Mouse (Mus musculus): Measurements from ENCODE around the gene Tfrc. TPM values are rescaled to one million over a fixed set of nuclear protein-coding genes. Genes with fewer than 3 reads are reported as not detected.
A peak's percentile ranks its signal among the peaks of the same experiment; 100 is the strongest.

The Tfrc gene
- polyA plus RNA-seq, 1 experiment from 2014 or later, result 14.6 TPM

GRCm38 (mm10) chr16:32628140-32628539 lies 19.4 kb downstream of the Tfrc start:
- Histone ChIP-seq H3K36me3 (ENCODE audit: insufficient read depth, low read length) (peaks cover 5% of the 10 kb centered on the region; the same call in 1 of the 2 replicates), H3K4me1 (ENCODE audit: insufficient read depth, low read depth, low read length) (no peaks in the 10 kb centered on the region), H3K9ac (replicated peaks; ENCODE audit: low read depth) (no peak overlapping the region), H3K27me3 (replicated peaks; ENCODE audit: insufficient read depth, low read length) (no peaks in the 10 kb centered on the region), H3K9me3 (ENCODE audit: low read length) (no peaks in the 10 kb centered on the region), H3K27ac (ENCODE audit: low read length) (no peak overlapping the region), H3K4me3 (ENCODE audit: low read depth, low read length) (no peak overlapping the region), H3K4me2 (replicated peaks; ENCODE audit: low read depth, low read length) (no peak overlapping the region)
- WGBS, result 85% methylated on average over 8 of the region's 8 CpGs
- DNase-seq (ENCODE audit: low spot score) (no peak), ATAC-seq (no peak)
- TF ChIP-seq EP300 (IDR thresholded peaks at IDR 0.05), result no peak
- no peak for TF ChIP-seq CTCF (IDR thresholded peaks at IDR 0.05)

GRCm38 (mm10) chr16:32632328-32632824 lies 23.7 kb downstream of the Tfrc start:
- Histone ChIP-seq H3K4me3 (ENCODE audit: low read depth, low read length) (no peak overlapping the region), H3K4me1 (ENCODE audit: insufficient read depth, low read depth, low read length) (no peaks in the 10 kb centered on the region), H3K9me3 (ENCODE audit: low read length) (no peaks in the 10 kb centered on the region), H3K27me3 (replicated peaks; ENCODE audit: insufficient read depth, low read length) (no peaks in the 10 kb centered on the region), H3K9ac (replicated peaks; ENCODE audit: low read depth) (no peak overlapping the region), H3K4me2 (replicated peaks; ENCODE audit: low read depth, low read length) (no peak overlapping the region), H3K27ac (ENCODE audit: low read length) (no peak overlapping the region), H3K36me3 (ENCODE audit: insufficient read depth, low read length) (no peaks in the 10 kb centered on the region; the same call in 1 of the 2 replicates)
- ATAC-seq (no peak), DNase-seq (ENCODE audit: low spot score) (no peak)
- TF ChIP-seq EP300 (IDR thresholded peaks at IDR 0.05) (no peak), CTCF (IDR thresholded peaks at IDR 0.05) (no peak)
- WGBS, result 90% methylated on average over 4 of the region's 4 CpGs

GRCm38 (mm10) chr16:32633486-32634012 lies 24.8 kb downstream of the Tfrc start:
- ATAC-seq, result no peak

GRCm38 (mm10) chr16:32634183-32634582 lies 25.5 kb downstream of the Tfrc start:
- H3K4me2 ChIP-seq (replicated peaks; ENCODE audit: low read depth, low read length), result no peak overlapping the region
- no peaks in the 10 kb centered on the region for H3K4me1 ChIP-seq (ENCODE audit: insufficient read depth, low read depth, low read length)
- no peak overlapping the region for H3K9ac ChIP-seq (replicated peaks; ENCODE audit: low read depth)
- H3K27ac ChIP-seq (ENCODE audit: low read length), result no peak overlapping the region
- no peaks in the 10 kb centered on the region for H3K27me3 ChIP-seq (replicated peaks; ENCODE audit: insufficient read depth, low read length)
- ATAC-seq, result no peak
- H3K36me3 ChIP-seq (ENCODE audit: insufficient read depth, low read length), result no peaks in the 10 kb centered on the region; the same call in 1 of the 2 replicates
- TF ChIP-seq CTCF (IDR thresholded peaks at IDR 0.05) (no peak), EP300 (IDR thresholded peaks at IDR 0.05) (no peak)
- DNase-seq (ENCODE audit: low spot score), result no peak
- no peak overlapping the region for H3K4me3 ChIP-seq (ENCODE audit: low read depth, low read length)
- WGBS, result 80% methylated on average over 5 of the region's 5 CpGs
- no peaks in the 10 kb centered on the region for H3K9me3 ChIP-seq (ENCODE audit: low read length)

More at GRCm38 (mm10) chr16:32633486-32634012, 24.8 kb downstream of the Tfrc start:
- no peak overlapping the region for H3K4me2 ChIP-seq (replicated peaks; ENCODE audit: low read depth, low read length)
- no peaks in the 10 kb centered on the region for H3K27me3 ChIP-seq (replicated peaks; ENCODE audit: insufficient read depth, low read length)
- H3K9ac ChIP-seq (replicated peaks; ENCODE audit: low read depth), result no peak overlapping the region
- 89% methylated on average over 4 of the region's 4 CpGs for WGBS
- TF ChIP-seq EP300 (IDR thresholded peaks at IDR 0.05), result no peak
- no peak for TF ChIP-seq CTCF (IDR thresholded peaks at IDR 0.05)
- H3K4me1 ChIP-seq (ENCODE audit: insufficient read depth, low read depth, low read length), result no peaks in the 10 kb centered on the region
- H3K4me3 ChIP-seq (ENCODE audit: low read depth, low read length), result no peak overlapping the region
- no peak overlapping the region for H3K27ac ChIP-seq (ENCODE audit: low read length)
- no peaks in the 10 kb centered on the region; the same call in 1 of the 2 replicates for H3K36me3 ChIP-seq (ENCODE audit: insufficient read depth, low read length)
- no peak for DNase-seq (ENCODE audit: low spot score)
- H3K9me3 ChIP-seq (ENCODE audit: low read length), result no peaks in the 10 kb centered on the region

GRCm38 (mm10) chr16:32635314-32635713 lies 26.6 kb downstream of the Tfrc start:
- TF ChIP-seq EP300 (IDR thresholded peaks at IDR 0.05) (no peak), CTCF (IDR thresholded peaks at IDR 0.05) (peak; percentile 54)

GRCm38 (mm10) chr16:32636331-32636730 lies 27.6 kb downstream of the Tfrc start:
- Histone ChIP-seq H3K36me3 (ENCODE audit: insufficient read depth, low read length) (no peaks in the 10 kb centered on the region; the same call in 1 of the 2 replicates), H3K9ac (replicated peaks; ENCODE audit: low read depth) (no peak overlapping the region), H3K27me3 (replicated peaks; ENCODE audit: insufficient read depth, low read length) (no peaks in the 10 kb centered on the region), H3K4me2 (replicated peaks; ENCODE audit: low read depth, low read length) (no peak overlapping the region), H3K4me3 (ENCODE audit: low read depth, low read length) (no peak overlapping the region), H3K27ac (ENCODE audit: low read length) (no peak overlapping the region), H3K4me1 (ENCODE audit: insufficient read depth, low read depth, low read length) (no peaks in the 10 kb centered on the region), H3K9me3 (ENCODE audit: low read length) (no peaks in the 10 kb centered on the region)
- no peak for ATAC-seq
- TF ChIP-seq EP300 (IDR thresholded peaks at IDR 0.05) (no peak), CTCF (IDR thresholded peaks at IDR 0.05) (no peak)
- 91% methylated on average over 3 of the region's 3 CpGs for WGBS
- no peak for DNase-seq (ENCODE audit: low spot score)

More at GRCm38 (mm10) chr16:32635314-32635713, 26.6 kb downstream of the Tfrc start:
- Histone ChIP-seq H3K4me3 (ENCODE audit: low read depth, low read length) (no peak overlapping the region), H3K9ac (replicated peaks; ENCODE audit: low read depth) (no peak overlapping the region), H3K27ac (ENCODE audit: low read length) (no peak overlapping the region), H3K9me3 (ENCODE audit: low read length) (no peaks in the 10 kb centered on the region), H3K36me3 (ENCODE audit: insufficient read depth, low read length) (no peaks in the 10 kb centered on the region; the same call in 1 of the 2 replicates), H3K4me1 (ENCODE audit: insufficient read depth, low read depth, low read length) (no peaks in the 10 kb centered on the region), H3K4me2 (replicated peaks; ENCODE audit: low read depth, low read length) (no peak overlapping the region), H3K27me3 (replicated peaks; ENCODE audit: insufficient read depth, low read length) (no peaks in the 10 kb centered on the region)
- 0 out of 2 replicates have a peak, but pooled peaks have one; percentile 35 for ATAC-seq
- DNase-seq (ENCODE audit: low spot score), result peak; percentile 18
- WGBS, result 47% methylated on average over 3 of the region's 3 CpGs
